Mouse (Mus musculus) heart, embryonic 16.5 days (tissue): ENCODE results near the gene Sytl1. TPM values are rescaled to one million over a fixed set of nuclear protein-coding genes. Genes with fewer than 3 reads are reported as not detected.

Experiments
- ATAC-seq: fragments of 200-750 bp; cut with Nextera tagmentation; replicated peaks from 2 replicates; pipeline ENCODE4 v1.8.0; 2017; ENCODE audit warnings: moderate number of reproducible peaks; ENCODE audit not compliant: insufficient read depth, low FRiP score; ENCODE audit errors: extremely low read depth
- H3K27ac ChIP-seq: fragments of 300-500 bp; sonication (generic); 2 replicates; pipeline ENCODE4 v1.5.1; 2014; ENCODE audit warnings: mild to moderate bottlenecking, low read length, control low read depth, moderate library complexity
- H3K27me3 ChIP-seq: fragments of 300-500 bp; sonication (generic); 2 replicates; pipeline ENCODE4 v1.6.1; 2014; ENCODE audit warnings: low read length, mixed read lengths; ENCODE audit not compliant: control insufficient read depth, insufficient read depth
- H3K36me3 ChIP-seq: fragments of 300-500 bp; sonication (generic); 2 replicates; pipeline ENCODE4 v1.6.1; 2014; ENCODE audit not compliant: control insufficient read depth, insufficient read depth
- H3K4me1 ChIP-seq: fragments of 300-500 bp; sonication (generic); 2 replicates; pipeline ENCODE4 v1.6.1; 2014; ENCODE audit warnings: low read length, mixed read lengths; ENCODE audit not compliant: control insufficient read depth, insufficient read depth
- H3K4me2 ChIP-seq: fragments of 300-500 bp; sonication (generic); 2 replicates; pipeline ENCODE4 v1.6.1; 2014; ENCODE audit warnings: low read depth, mild to moderate bottlenecking, control low read depth, low read length
- H3K4me3 ChIP-seq: fragments of 300-500 bp; sonication (generic); 2 replicates; pipeline ENCODE4 v1.5.1; 2014; ENCODE audit warnings: mild to moderate bottlenecking, control low read depth, low read length
- H3K9ac ChIP-seq: fragments of 300-500 bp; sonication (generic); 2 replicates; pipeline ENCODE4 v1.6.1; 2014; ENCODE audit warnings: low read length, control low read depth
- H3K9me3 ChIP-seq: fragments of 300-500 bp; sonication (generic); replicated peaks from 2 replicates; pipeline ENCODE4 v1.6.1; 2016; ENCODE audit warnings: low read length; ENCODE audit not compliant: control insufficient read depth
- WGBS: fragments of 180-500 bp; shearing (Covaris S2); extraction: QIAGEN DNeasy Blood & Tissue Kit; methylation state at CpG from one replicate; pipeline ENCODE4 v1.1.7; 2014; 5-methylcytosine and 5-hydroxymethylcytosine counted together
- polyA plus RNA-seq: library from polyadenylated mRNA; unstranded; fragments of >200 nt; fragmentation: Nextera tagmentation; extraction: Ambion mirVana; gene quantifications from 2 replicates; pipeline ENCODE4 v1.2.1, GENCODE M21; 2015

Gene Sytl1
- polyA plus RNA-seq, 1 experiment from 2014 or later: 7.6 TPM

GRCm38 (mm10) chr4:133234771-133235170 is 28.1 kb downstream of the Sytl1 start:
- no peak for ATAC-seq
- Histone ChIP-seq H3K4me1 (no peaks in the 10 kb centered on the region), H3K4me3 (no peak overlapping the region), H3K36me3 (no peaks in the 10 kb centered on the region), H3K4me2 (no peak overlapping the region), H3K9ac (no peak overlapping the region), H3K27ac (no peak overlapping the region), H3K27me3 (no peaks in the 10 kb centered on the region; the same call in 1 of the 2 replicates), H3K9me3 (no peaks in the 10 kb centered on the region; the same call in 1 of the 2 replicates)
- WGBS: 47% methylated on average over 5 of the region's 5 CpGs

- no peak for ATAC-seq
- Histone ChIP-seq H3K27ac (no peak overlapping the region), H3K4me1 (no peaks in the 10 kb centered on the region), H3K36me3 (no peaks in the 10 kb centered on the region), H3K4me3 (no peak overlapping the region), H3K27me3 (no peaks in the 10 kb centered on the region; the same call in 1 of the 2 replicates), H3K9ac (no peak overlapping the region), H3K4me2 (no peak overlapping the region), H3K9me3 (no peaks in the 10 kb centered on the region; the same call in 1 of the 2 replicates)
- WGBS: 27% methylated on average over 10 of the region's 10 CpGs
Measured at GRCm38 (mm10) chr4:133233285-133233976, 29.5 kb downstream of the Sytl1 start.

- Histone ChIP-seq H3K27me3 (no peaks in the 10 kb centered on the region; the same call in 1 of the 2 replicates), H3K9ac (no peak overlapping the region), H3K4me3 (no peak overlapping the region), H3K4me2 (no peak overlapping the region), H3K9me3 (no peaks in the 10 kb centered on the region; the same call in 1 of the 2 replicates), H3K27ac (no peak overlapping the region), H3K4me1 (no peaks in the 10 kb centered on the region), H3K36me3 (no peaks in the 10 kb centered on the region)
- no peak for ATAC-seq
- 74% methylated on average over 8 of the region's 8 CpGs for WGBS
Measured at GRCm38 (mm10) chr4:133229582-133229981, 33.3 kb downstream of the Sytl1 start.

- WGBS: 66% methylated on average over 8 of the region's 8 CpGs
- ATAC-seq: no peak
Measured at GRCm38 (mm10) chr4:133227636-133228035, 35.3 kb downstream of the Sytl1 start.

GRCm38 (mm10) chr4:133226073-133226472 is 36.8 kb downstream of the Sytl1 start:
- no peak for ATAC-seq
- WGBS: 51% methylated on average over 10 of the region's 10 CpGs
- no peaks in the 10 kb centered on the region for H3K9me3 ChIP-seq
- no peaks in the 10 kb centered on the region for H3K36me3 ChIP-seq
- H3K4me3 ChIP-seq: no peak overlapping the region
- no peak overlapping the region for H3K9ac ChIP-seq
- H3K27me3 ChIP-seq: peaks cover 11% of the 10 kb centered on the region
- H3K4me1 ChIP-seq: no peaks in the 10 kb centered on the region
- no peak overlapping the region for H3K27ac ChIP-seq
- H3K4me2 ChIP-seq: no peak overlapping the region

More at GRCm38 (mm10) chr4:133227636-133228035, 35.3 kb downstream of the Sytl1 start:
- Histone ChIP-seq H3K9ac (no peak overlapping the region), H3K4me1 (no peaks in the 10 kb centered on the region), H3K27me3 (no peaks in the 10 kb centered on the region; the same call in 1 of the 2 replicates), H3K4me2 (no peak overlapping the region), H3K36me3 (no peaks in the 10 kb centered on the region), H3K4me3 (no peak overlapping the region), H3K9me3 (no peaks in the 10 kb centered on the region; the same call in 1 of the 2 replicates), H3K27ac (no peak overlapping the region)

GRCm38 (mm10) chr4:133223875-133224274 is 39.0 kb downstream of the Sytl1 start:
- no peaks in the 10 kb centered on the region for H3K36me3 ChIP-seq
- peaks cover 24% of the 10 kb centered on the region for H3K27me3 ChIP-seq
- H3K4me3 ChIP-seq: no peak overlapping the region
- no peak overlapping the region for H3K9ac ChIP-seq
- peaks cover 3% of the 10 kb centered on the region for H3K4me1 ChIP-seq
- no peak overlapping the region for H3K4me2 ChIP-seq
- no peak for ATAC-seq
- no peaks in the 10 kb centered on the region for H3K9me3 ChIP-seq
- 72% methylated on average over 5 of the region's 5 CpGs for WGBS
- H3K27ac ChIP-seq: no peak overlapping the region

- no peaks in the 10 kb centered on the region for H3K9me3 ChIP-seq
- ATAC-seq: no peak
- no peak overlapping the region for H3K27ac ChIP-seq
- H3K4me1 ChIP-seq: peaks cover 3% of the 10 kb centered on the region
- H3K4me3 ChIP-seq: no peak overlapping the region
- H3K9ac ChIP-seq: no peak overlapping the region
- 72% methylated on average over 8 of the region's 8 CpGs for WGBS
- H3K4me2 ChIP-seq: no peak overlapping the region
- no peaks in the 10 kb centered on the region for H3K36me3 ChIP-seq
- peaks cover 26% of the 10 kb centered on the region for H3K27me3 ChIP-seq
Measured at GRCm38 (mm10) chr4:133221701-133222100, 41.2 kb downstream of the Sytl1 start.

- WGBS: 4% methylated on average over 25 of the region's 25 CpGs
- peaks cover 26% of the 10 kb centered on the region for H3K27me3 ChIP-seq
Measured at GRCm38 (mm10) chr4:133220656-133221055, 42.3 kb downstream of the Sytl1 start.

GRCm38 (mm10) chr4:133218745-133219144 is 44.2 kb downstream of the Sytl1 start:
- 84% methylated on average over 3 of the region's 3 CpGs for WGBS
- Histone ChIP-seq H3K27me3 (peaks cover 31% of the 10 kb centered on the region), H3K4me3 (no peak overlapping the region), H3K36me3 (no peaks in the 10 kb centered on the region), H3K27ac (no peak overlapping the region), H3K4me1 (peaks cover 3% of the 10 kb centered on the region), H3K4me2 (no peak overlapping the region), H3K9ac (no peak overlapping the region), H3K9me3 (no peaks in the 10 kb centered on the region)
- ATAC-seq: no peak

More at GRCm38 (mm10) chr4:133220656-133221055, 42.3 kb downstream of the Sytl1 start:
- H3K36me3 ChIP-seq: no peaks in the 10 kb centered on the region
- no peak overlapping the region for H3K27ac ChIP-seq
- peak overlapping the region; percentile 67 for H3K9ac ChIP-seq
- H3K4me2 ChIP-seq: peak overlapping the region; percentile 63
- H3K4me3 ChIP-seq: peak overlapping the region; percentile 41
- 0 out of 2 replicates have a peak, but pooled peaks have one; percentile 18 for ATAC-seq
- H3K4me1 ChIP-seq: peaks cover 3% of the 10 kb centered on the region
- H3K9me3 ChIP-seq: no peaks in the 10 kb centered on the region
